Mouse (Mus musculus) neural tube, embryonic 14.5 days (tissue): ENCODE measurements around the gene Psg25. TPM values are rescaled to one million over a fixed set of nuclear protein-coding genes. Genes with fewer than 3 reads are reported as not detected.
"Not testable (repeated sequence)": the region's sequence is repeated elsewhere in the genome, so short reads cannot be mapped to it uniquely, and the experiment has no call there.

ENCODE experiments used
- ATAC-seq: fragments of 200-750 bp; cut with Nextera tagmentation; 2 replicates; pipeline ENCODE4 v1.8.0; 2017; ENCODE audit warnings: low read depth, mild to moderate bottlenecking, moderate TSS enrichment, moderate library complexity
- H3K27ac ChIP-seq: fragments of 300-500 bp; sonication (generic); 2 replicates; pipeline ENCODE4 v1.5.1; 2014; ENCODE audit warnings: low read depth, mild to moderate bottlenecking, control low read depth, low read length, moderate library complexity, mixed read lengths
- H3K27me3 ChIP-seq: fragments of 300-500 bp; sonication (generic); 2 replicates; pipeline ENCODE4 v1.6.1; 2014; ENCODE audit warnings: low read length; ENCODE audit not compliant: control insufficient read depth, insufficient read depth
- H3K36me3 ChIP-seq: fragments of 300-500 bp; sonication (generic); 2 replicates; pipeline ENCODE4 v1.6.1; 2014; ENCODE audit warnings: low read length, mixed read lengths; ENCODE audit not compliant: control insufficient read depth, insufficient read depth
- H3K4me1 ChIP-seq: fragments of 300-500 bp; sonication (generic); 2 replicates; pipeline ENCODE4 v1.6.1; 2014; ENCODE audit warnings: low read length; ENCODE audit not compliant: control insufficient read depth, insufficient read depth
- H3K4me2 ChIP-seq: fragments of 300-500 bp; sonication (generic); 2 replicates; pipeline ENCODE4 v1.6.1; 2014; ENCODE audit warnings: mild to moderate bottlenecking, low read depth, low read length, control low read depth
- H3K4me3 ChIP-seq: fragments of 300-500 bp; sonication (generic); 2 replicates; pipeline ENCODE4 v1.5.1; 2014; ENCODE audit warnings: low read depth, low read length, control low read depth, mixed read lengths
- H3K9ac ChIP-seq: fragments of 300-500 bp; sonication (generic); replicated peaks from 2 replicates; pipeline ENCODE4 v1.6.1; 2014; ENCODE audit warnings: low read depth, mild to moderate bottlenecking, control low read depth, low read length, mixed read lengths
- H3K9me3 ChIP-seq: fragments of 300-500 bp; sonication (generic); 2 replicates; pipeline ENCODE4 v1.6.1; 2016; ENCODE audit warnings: low read length; ENCODE audit not compliant: control insufficient read depth
- WGBS: fragments of 180-500 bp; shearing (Covaris S2); extraction: QIAGEN DNeasy Blood & Tissue Kit; methylation state at CpG from one replicate; pipeline ENCODE4 v1.1.7; 2014; 5-methylcytosine and 5-hydroxymethylcytosine counted together
- polyA plus RNA-seq: library from polyadenylated mRNA; unstranded; fragments of >200 nt; fragmentation: Nextera tagmentation; extraction: Ambion mirVana; gene quantifications from 2 replicates; pipeline ENCODE4 v1.2.1, GENCODE M21; 2014

Psg25 gene
- not detected in 2 replicates for polyA plus RNA-seq

- no peak within 1 kb of the TSS for H3K9ac ChIP-seq
- no peaks in the 10 kb centered on the region for H3K4me1 ChIP-seq
- H3K36me3 ChIP-seq: no peaks in the 10 kb centered on the region
- H3K9me3 ChIP-seq: no peaks in the 10 kb centered on the region
- no peaks in the 10 kb centered on the region for H3K27me3 ChIP-seq
- H3K4me3 ChIP-seq: no peak within 1 kb of the TSS
- no peak within 1 kb of the TSS for H3K27ac ChIP-seq
- H3K4me2 ChIP-seq: no peak within 1 kb of the TSS
- ATAC-seq: no peak
- WGBS: 91% methylated on average over 1 of the region's 1 CpGs
Measured at GRCm38 (mm10) chr7:18532169-18532568, at the start of gene Psg25. Psg25 (minus strand) TSS chr7:18532269.

GRCm38 (mm10) chr7:18567205-18567604 lies 35.1 kb upstream of the Psg25 start, which contains the start of gene Psg27:
Psg27 (minus strand) TSS chr7:18567305.
- Histone ChIP-seq H3K36me3 (no peaks in the 10 kb centered on the region), H3K27me3 (no peaks in the 10 kb centered on the region), H3K4me3 (no peak within 1 kb of the TSS), H3K4me2 (no peak within 1 kb of the TSS), H3K9ac (no peak within 1 kb of the TSS), H3K4me1 (no peaks in the 10 kb centered on the region), H3K27ac (no peak within 1 kb of the TSS), H3K9me3 (no peaks in the 10 kb centered on the region)
- WGBS: 94% methylated on average over 3 of the region's 3 CpGs
- ATAC-seq: no peak

- H3K36me3 ChIP-seq: no peaks in the 10 kb centered on the region
- no peaks in the 10 kb centered on the region for H3K9me3 ChIP-seq
- H3K27ac ChIP-seq: no peak overlapping the region
- no peaks in the 10 kb centered on the region for H3K27me3 ChIP-seq
- ATAC-seq: no peak
- no peaks in the 10 kb centered on the region for H3K4me1 ChIP-seq
- no peak overlapping the region for H3K4me2 ChIP-seq
- no peak overlapping the region for H3K9ac ChIP-seq
- no peak overlapping the region for H3K4me3 ChIP-seq
Measured at GRCm38 (mm10) chr7:18559850-18560249, 27.8 kb upstream of the Psg25 start.

GRCm38 (mm10) chr7:18555751-18556150 lies 23.7 kb upstream of the Psg25 start:
- H3K4me3 ChIP-seq, H3K27me3 ChIP-seq, H3K4me1 ChIP-seq, H3K36me3 ChIP-seq, H3K9me3 ChIP-seq, H3K9ac ChIP-seq, ATAC-seq, H3K27ac ChIP-seq, H3K4me2 ChIP-seq: not testable (repeated sequence)
- WGBS: 83% methylated on average over 3 of the region's 3 CpGs

GRCm38 (mm10) chr7:18533420-18533819 lies 1.4 kb upstream of the Psg25 start:
- H3K27ac ChIP-seq: no peak overlapping the region
- no peak overlapping the region for H3K9ac ChIP-seq
- WGBS: 55% methylated on average over 3 of the region's 3 CpGs
- no peaks in the 10 kb centered on the region for H3K36me3 ChIP-seq
- no peak overlapping the region for H3K4me3 ChIP-seq
- H3K27me3 ChIP-seq: no peaks in the 10 kb centered on the region
- no peaks in the 10 kb centered on the region for H3K4me1 ChIP-seq
- no peaks in the 10 kb centered on the region for H3K9me3 ChIP-seq
- no peak for ATAC-seq
- H3K4me2 ChIP-seq: no peak overlapping the region

- 95% methylated on average over 8 of the region's 8 CpGs for WGBS
- ATAC-seq: no peak
- H3K4me3 ChIP-seq: no peak overlapping the region
Measured at GRCm38 (mm10) chr7:18524668-18525067, 7.4 kb downstream of the Psg25 start.

GRCm38 (mm10) chr7:18512848-18513247 lies 19.2 kb downstream of the Psg25 start:
- H3K36me3 ChIP-seq, H3K27ac ChIP-seq, ATAC-seq, H3K4me3 ChIP-seq, H3K9me3 ChIP-seq, H3K27me3 ChIP-seq, H3K9ac ChIP-seq, H3K4me1 ChIP-seq, H3K4me2 ChIP-seq: not testable (repeated sequence)

More at GRCm38 (mm10) chr7:18524668-18525067, 7.4 kb downstream of the Psg25 start:
- Histone ChIP-seq H3K9ac (no peak overlapping the region), H3K4me2 (no peak overlapping the region), H3K36me3 (no peaks in the 10 kb centered on the region), H3K27me3 (no peaks in the 10 kb centered on the region), H3K4me1 (no peaks in the 10 kb centered on the region), H3K9me3 (no peaks in the 10 kb centered on the region), H3K27ac (no peak overlapping the region)

- H3K4me3 ChIP-seq, H3K36me3 ChIP-seq, H3K9ac ChIP-seq, H3K4me1 ChIP-seq, H3K27ac ChIP-seq, H3K9me3 ChIP-seq, ATAC-seq, H3K27me3 ChIP-seq, H3K4me2 ChIP-seq: not testable (repeated sequence)
- WGBS: 45% methylated on average over 2 of the region's 2 CpGs
Measured at GRCm38 (mm10) chr7:18512417-18512816, 19.7 kb downstream of the Psg25 start.

- no peak overlapping the region for H3K9ac ChIP-seq
- no peak for ATAC-seq
Measured at GRCm38 (mm10) chr7:18511479-18511878, 20.6 kb downstream of the Psg25 start.

GRCm38 (mm10) chr7:18484077-18484476 lies 48.0 kb downstream of the Psg25 start, which contains the start of gene Psg26:
Psg26 (minus strand) TSS chr7:18484177.
- no peak within 1 kb of the TSS for H3K9ac ChIP-seq
- 73% methylated on average over 1 of the region's 1 CpGs for WGBS
- no peaks in the 10 kb centered on the region for H3K36me3 ChIP-seq
- no peaks in the 10 kb centered on the region for H3K27me3 ChIP-seq
- no peaks in the 10 kb centered on the region for H3K4me1 ChIP-seq
- H3K27ac ChIP-seq: no peak within 1 kb of the TSS
- H3K4me2 ChIP-seq: no peak within 1 kb of the TSS
- no peaks in the 10 kb centered on the region for H3K9me3 ChIP-seq
- H3K4me3 ChIP-seq: no peak within 1 kb of the TSS
- ATAC-seq: no peak

More at GRCm38 (mm10) chr7:18511479-18511878, 20.6 kb downstream of the Psg25 start:
- Histone ChIP-seq H3K4me1 (no peaks in the 10 kb centered on the region), H3K36me3 (no peaks in the 10 kb centered on the region), H3K27ac (no peak overlapping the region), H3K4me2 (no peak overlapping the region), H3K4me3 (no peak overlapping the region), H3K27me3 (no peaks in the 10 kb centered on the region), H3K9me3 (no peaks in the 10 kb centered on the region)
- 21% methylated on average over 9 of the region's 9 CpGs for WGBS
